Mouse (Mus musculus) leukemia stem cell, adult 10-12 weeks (primary cell): ENCODE measurements around the gene Cdt1. TPM values are rescaled to one million over a fixed set of nuclear protein-coding genes. Genes with fewer than 3 reads are reported as not detected.

Experiments
- polyA plus RNA-seq: library from polyadenylated mRNA; stranded (reverse); fragments of >175 nt; gene quantifications from 2 replicates; pipeline ENCODE4 v1.2.3, GENCODE M21; 2012; ENCODE audit warnings: low replicate concordance

Gene Cdt1
- 618 and 659 TPM in 2 replicates for polyA plus RNA-seq

DNA sequence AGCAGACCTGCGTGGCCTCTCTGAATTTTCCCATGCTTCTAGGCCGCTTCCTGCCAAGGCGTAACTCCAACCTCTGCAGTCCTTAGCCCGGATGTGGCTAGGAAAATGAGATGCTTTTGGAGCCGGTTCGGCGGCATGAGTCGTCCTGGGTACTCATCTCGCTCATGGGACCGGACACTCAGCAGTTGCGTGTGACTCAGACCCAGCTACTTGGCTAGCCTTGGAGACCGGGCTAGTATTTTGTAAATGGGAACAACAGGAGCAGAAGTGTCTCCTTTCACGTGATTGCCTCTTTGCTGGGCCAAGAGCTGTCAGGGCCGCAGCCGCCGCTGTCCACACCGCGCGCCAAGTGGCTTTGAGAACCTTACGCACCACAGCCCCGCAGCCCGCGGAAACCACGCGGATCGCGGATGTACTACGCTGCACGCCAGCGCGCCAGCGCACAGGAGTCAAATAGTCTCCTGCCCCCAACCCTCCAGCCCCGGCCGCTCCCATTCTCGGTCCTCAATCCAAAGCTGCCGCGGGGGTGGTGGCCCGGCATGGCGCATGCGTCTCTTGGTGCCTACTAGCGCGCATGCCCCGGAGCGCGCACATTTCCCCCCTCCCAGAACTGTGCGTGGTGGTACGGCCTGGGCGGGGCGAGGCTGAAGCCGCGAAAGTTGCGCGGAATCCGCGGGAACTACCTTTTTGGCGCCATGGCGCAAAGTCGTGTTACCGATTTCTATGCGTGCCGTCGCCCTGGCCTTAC, at the start of gene Cdt1:
Gene Cdt1 (plus strand): TSS at position 655 of the 748 bp plus-strand sequence.

DNA sequence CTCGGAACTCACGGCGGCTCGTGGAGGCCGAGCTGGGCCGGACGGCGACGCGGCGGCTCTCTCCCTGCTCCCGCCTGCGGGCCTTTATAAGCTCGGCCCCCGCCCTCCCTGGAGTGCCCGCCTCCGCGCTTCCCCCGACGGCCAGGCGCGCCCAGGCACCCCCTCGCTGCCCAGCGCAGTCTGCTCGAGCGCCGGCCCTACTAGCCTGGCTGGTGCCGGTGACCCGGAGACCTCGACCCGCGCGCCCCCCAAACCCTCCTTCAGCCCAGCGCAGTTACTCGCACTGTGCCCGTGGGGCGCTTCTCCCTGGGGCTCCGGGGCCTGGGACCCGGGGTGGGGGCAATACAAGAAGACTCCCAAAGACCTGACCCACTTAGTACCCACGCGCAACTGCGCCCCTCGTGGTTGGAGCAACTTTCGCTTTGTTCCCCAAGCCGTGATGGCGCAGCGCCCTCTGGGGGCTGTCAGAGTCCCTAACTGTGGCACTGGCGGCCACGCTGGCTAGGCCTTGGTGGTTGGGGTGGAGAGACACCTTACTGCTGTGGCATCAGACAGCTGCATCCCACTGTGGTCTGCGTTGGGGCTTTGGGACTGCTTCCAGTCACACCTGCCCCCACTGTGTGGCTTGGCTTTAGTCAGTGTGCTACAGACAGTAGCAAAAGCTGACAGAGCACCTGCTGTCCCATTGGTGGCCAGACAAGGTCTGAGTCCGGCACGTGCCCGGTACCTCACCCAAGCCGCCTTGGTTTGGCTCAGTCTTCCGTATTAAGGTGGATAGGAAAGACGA, 16.4 kb upstream of the Cdt1 start, which contains the start of gene Piezo1:
Gene Piezo1 (minus strand): TSS at position 65 of the 787 bp plus-strand sequence.

DNA sequence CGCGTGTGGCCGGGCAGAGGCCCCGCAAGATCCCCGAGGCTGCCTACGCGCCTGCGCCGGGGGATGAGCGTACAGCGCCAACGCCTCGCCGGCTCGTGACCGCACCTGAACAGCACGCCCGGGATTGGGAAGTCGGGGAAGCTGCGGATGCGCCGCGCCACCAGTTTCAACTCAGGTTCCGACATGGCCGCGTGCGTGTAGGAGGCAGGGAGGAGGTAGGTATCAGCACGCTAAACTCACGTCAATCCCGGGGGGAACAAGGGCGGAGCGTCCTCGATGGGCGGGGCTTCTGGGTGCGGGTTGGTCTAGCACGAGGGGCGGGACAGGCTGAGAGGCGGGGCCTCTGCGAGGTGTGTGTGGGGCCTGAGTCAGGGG, 8.8 kb downstream of the Cdt1 start, which contains the start of gene Aprt:
Gene Aprt (minus strand): TSS at position 262 of the 375 bp plus-strand sequence.

DNA sequence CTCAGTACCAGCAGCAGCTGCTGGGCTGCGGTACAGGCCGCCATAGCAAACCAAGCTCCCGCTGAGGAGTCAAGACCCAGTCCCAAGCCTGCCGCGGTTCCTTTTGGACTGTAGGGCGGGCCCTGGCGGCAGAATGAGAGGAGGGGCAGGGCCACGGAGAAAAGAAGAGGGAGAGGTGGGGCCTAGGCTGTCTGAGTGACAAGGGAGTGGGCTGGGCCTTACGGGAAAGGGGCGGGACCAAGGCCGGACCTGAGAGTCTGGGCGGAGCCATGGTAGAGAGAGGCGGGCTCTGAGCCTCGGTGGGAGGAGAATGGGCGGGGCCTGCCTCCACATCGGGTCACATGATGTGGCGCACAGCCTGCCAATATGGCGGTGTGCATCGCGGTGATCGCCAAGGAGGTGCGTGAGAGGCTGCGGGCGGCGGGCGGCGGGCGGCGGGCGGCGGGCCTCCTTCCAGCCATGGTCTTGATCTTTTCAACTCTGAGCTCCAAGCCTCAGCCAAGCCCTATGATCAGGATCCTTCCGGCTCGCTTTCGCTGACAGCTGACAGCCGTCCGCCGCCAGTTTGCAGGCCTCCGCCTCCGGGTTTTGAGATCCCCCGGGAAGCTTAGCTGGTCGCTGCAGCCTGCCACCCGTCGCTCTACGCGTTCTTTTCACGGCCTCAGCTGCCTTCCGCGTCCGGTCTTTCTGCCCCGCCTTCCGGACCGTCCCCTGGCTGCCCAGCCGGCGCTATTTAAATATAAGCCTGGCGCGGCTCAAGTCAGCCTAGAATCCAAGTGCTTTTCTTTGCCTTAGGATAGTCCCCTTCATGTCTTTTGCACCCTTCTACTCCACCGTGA, 43.7 kb downstream of the Cdt1 start, which contains the start of the genes Galns and Trappc2l:
Gene Galns (minus strand): TSS at position 169 of the 839 bp plus-strand sequence.
Gene Trappc2l (plus strand): TSS at position 346 of the 839 bp plus-strand sequence.

DNA sequence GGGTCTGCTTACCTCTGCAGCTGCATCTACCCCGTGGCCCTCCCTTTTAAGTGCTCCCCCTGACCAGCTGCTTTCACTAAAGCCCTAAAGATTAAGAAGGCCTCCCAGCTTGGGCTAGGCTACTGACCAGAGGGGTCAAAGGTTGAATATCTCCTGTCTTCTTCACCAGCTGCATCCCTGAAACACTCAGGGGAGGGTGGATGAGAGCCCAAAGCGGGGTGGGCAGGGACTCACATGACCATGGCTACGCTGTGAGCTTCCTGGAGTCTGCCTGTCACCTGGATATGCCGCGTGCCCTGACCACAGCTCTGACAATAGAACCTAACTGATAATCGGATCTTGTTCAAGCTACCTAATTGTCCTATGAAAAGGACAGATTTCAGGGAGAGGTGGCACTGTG, 54.9 kb downstream of the Cdt1 start, which contains the start of gene Pabpn1l:
Gene Pabpn1l (minus strand): TSS at position 13 of the 400 bp plus-strand sequence.

Other genes starting within 250 kb of the Cdt1 start
- gene Trhr2, start 207.3 kb upstream of the Cdt1 start, polyA plus RNA-seq, result not detected in 2 replicates
- gene Zc3h18, start 191.4 kb upstream of the Cdt1 start, polyA plus RNA-seq, result 91.5 and 120 TPM in 2 replicates
- 0.27 TPM in 1 of 2 replicates, not detected in the other for gene Il17c, start 146.0 kb upstream of the Cdt1 start, polyA plus RNA-seq
- gene Cyba, start 135.1 kb upstream of the Cdt1 start, polyA plus RNA-seq, result 241 and 437 TPM in 2 replicates
- gene Mvd, start 124.6 kb upstream of the Cdt1 start, polyA plus RNA-seq, result 7.4 and 8.7 TPM in 2 replicates
- 0.42 and 0.59 TPM in 2 replicates for gene Snai3, start 107.3 kb upstream of the Cdt1 start, polyA plus RNA-seq
- gene Rnf166, start 92.0 kb upstream of the Cdt1 start, polyA plus RNA-seq, result 16.7 and 27.1 TPM in 2 replicates
- gene Ctu2, start 91.9 kb upstream of the Cdt1 start, polyA plus RNA-seq, result 35.6 and 52.9 TPM in 2 replicates
- gene Piezo1, start 16.7 kb upstream of the Cdt1 start, polyA plus RNA-seq, result 144 and 175 TPM in 2 replicates
- gene Aprt, start 8.9 kb downstream of the Cdt1 start, polyA plus RNA-seq, result 73.2 and 246 TPM in 2 replicates
- gene Galns, start 43.4 kb downstream of the Cdt1 start, polyA plus RNA-seq, result 2.4 and 8.2 TPM in 2 replicates
- gene Trappc2l, start 43.6 kb downstream of the Cdt1 start, polyA plus RNA-seq, result 1.6 TPM in 1 of 2 replicates, not detected in the other
- not detected in 2 replicates for gene Pabpn1l, start 54.7 kb downstream of the Cdt1 start, polyA plus RNA-seq
- 199 and 264 TPM in 2 replicates for gene Cbfa2t3, start 131.1 kb downstream of the Cdt1 start, polyA plus RNA-seq
- gene Acsf3, start 207.5 kb downstream of the Cdt1 start, polyA plus RNA-seq, result 7.4 and 9.4 TPM in 2 replicates